Mouse (Mus musculus) embryonic facial prominence, embryonic 11.5 days (tissue): Measurements from ENCODE around the gene Spty2d1. TPM values are rescaled to one million over a fixed set of nuclear protein-coding genes. Genes with fewer than 3 reads are reported as not detected.

ENCODE experiments used
- ATAC-seq: fragments of 200-750 bp; cut with Nextera tagmentation; replicated peaks from 2 replicates; pipeline ENCODE4 v1.8.0; 2017; ENCODE audit warnings: low read depth; ENCODE audit not compliant: insufficient number of reproducible peaks, low FRiP score, low TSS enrichment
- DNase-seq: peaks from one replicate; pipeline ENCODE4 v3.0.0-alpha.2; 2015; ENCODE audit warnings: low spot score
- H3K27ac ChIP-seq: fragments of 300-500 bp; sonication (generic); replicated peaks from 2 replicates; pipeline ENCODE4 v1.5.1; 2014; ENCODE audit warnings: mild to moderate bottlenecking, low read depth, low read length, control low read depth
- H3K27me3 ChIP-seq: fragments of 300-500 bp; sonication (generic); 2 replicates; pipeline ENCODE4 v1.6.1; 2014; ENCODE audit warnings: mild to moderate bottlenecking, low read length, moderate library complexity, mixed read lengths; ENCODE audit not compliant: control insufficient read depth, insufficient read depth
- H3K36me3 ChIP-seq: fragments of 300-500 bp; sonication (generic); replicated peaks from 2 replicates; pipeline ENCODE4 v1.6.1; 2014; ENCODE audit warnings: low read depth, mild to moderate bottlenecking, low read length, moderate library complexity, mixed read lengths; ENCODE audit not compliant: control insufficient read depth, insufficient read depth
- H3K4me1 ChIP-seq: fragments of 300-500 bp; sonication (generic); 2 replicates; pipeline ENCODE4 v1.6.1; 2014; ENCODE audit warnings: low read length, mixed read lengths; ENCODE audit not compliant: control insufficient read depth, insufficient read depth
- H3K4me2 ChIP-seq: fragments of 300-500 bp; sonication (generic); 2 replicates; pipeline ENCODE4 v1.6.1; 2014; ENCODE audit warnings: low read depth, mild to moderate bottlenecking, control low read depth, low read length, moderate library complexity
- H3K4me3 ChIP-seq: fragments of 300-500 bp; sonication (generic); 2 replicates; pipeline ENCODE4 v1.5.1; 2014; ENCODE audit warnings: low read depth, low read length, control low read depth
- H3K9ac ChIP-seq: fragments of 300-500 bp; sonication (generic); replicated peaks from 2 replicates; pipeline ENCODE4 v1.6.1; 2014; ENCODE audit warnings: mild to moderate bottlenecking, control low read depth, low read length
- H3K9me3 ChIP-seq: fragments of 300-500 bp; sonication (generic); replicated peaks from 2 replicates; pipeline ENCODE4 v1.6.1; 2016; ENCODE audit warnings: mild to moderate bottlenecking, low read length, inconsistent platforms, mixed read lengths; ENCODE audit not compliant: control insufficient read depth
- WGBS: fragments of 180-500 bp; shearing (Covaris S2); extraction: QIAGEN DNeasy Blood & Tissue Kit; methylation state at CpG from one replicate; pipeline ENCODE4 v1.1.7; 2014; 5-methylcytosine and 5-hydroxymethylcytosine counted together
- polyA plus RNA-seq: library from polyadenylated mRNA; unstranded; fragments of >200 nt; fragmentation: Nextera tagmentation; extraction: Ambion mirVana; gene quantifications from 2 replicates; pipeline ENCODE4 v1.2.1, GENCODE M21; 2014

Gene Spty2d1
- polyA plus RNA-seq, 1 experiment from 2014 or later: 14.5 TPM

DNA sequence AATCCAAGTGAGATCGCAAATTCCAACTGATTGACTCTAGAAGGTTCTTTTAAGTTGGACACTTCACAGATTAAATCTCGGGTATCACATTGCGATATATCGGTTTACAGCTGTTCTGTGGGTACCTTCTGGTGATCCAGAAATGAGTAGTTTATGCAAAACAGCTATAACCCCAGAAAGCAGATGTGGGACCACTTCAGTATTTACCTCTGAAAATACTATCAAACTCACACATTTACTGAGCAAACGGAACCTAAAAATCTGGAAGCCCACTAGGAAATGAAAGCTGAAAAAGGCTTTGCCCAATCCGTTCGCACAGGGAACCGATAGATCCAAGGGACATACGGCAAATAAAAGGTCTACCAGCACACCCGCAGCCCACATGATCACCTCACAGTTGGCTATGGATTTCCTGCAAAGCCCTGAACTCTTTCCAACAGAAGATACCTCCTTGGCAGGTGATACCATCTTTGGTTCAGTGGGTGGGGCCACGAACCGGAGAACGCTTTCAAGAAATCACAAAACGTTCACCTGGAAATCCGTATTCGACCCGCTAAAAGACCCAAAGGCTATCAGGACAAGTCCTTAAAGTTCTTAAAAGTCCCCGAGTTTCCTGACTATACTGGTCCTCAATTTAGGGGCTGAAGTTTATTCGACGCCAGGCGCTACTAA lies 966 bp downstream of the Spty2d1 start:
- H3K4me2 ChIP-seq: peak overlapping the region; percentile 79
- peak overlapping the region; percentile 72 for H3K9ac ChIP-seq
- no peak for ATAC-seq
- H3K36me3 ChIP-seq: no peaks in the 10 kb centered on the region
- no peaks in the 10 kb centered on the region for H3K4me1 ChIP-seq
- DNase-seq: no peak
- WGBS: 19% methylated on average over 21 of the region's 21 CpGs
- no peaks in the 10 kb centered on the region for H3K27me3 ChIP-seq
- 0 out of 2 replicates have a peak overlapping the region, but pooled peaks have one; percentile 35 for H3K27ac ChIP-seq
- H3K4me3 ChIP-seq: peak overlapping the region; percentile 78
- no peaks in the 10 kb centered on the region for H3K9me3 ChIP-seq

DNA sequence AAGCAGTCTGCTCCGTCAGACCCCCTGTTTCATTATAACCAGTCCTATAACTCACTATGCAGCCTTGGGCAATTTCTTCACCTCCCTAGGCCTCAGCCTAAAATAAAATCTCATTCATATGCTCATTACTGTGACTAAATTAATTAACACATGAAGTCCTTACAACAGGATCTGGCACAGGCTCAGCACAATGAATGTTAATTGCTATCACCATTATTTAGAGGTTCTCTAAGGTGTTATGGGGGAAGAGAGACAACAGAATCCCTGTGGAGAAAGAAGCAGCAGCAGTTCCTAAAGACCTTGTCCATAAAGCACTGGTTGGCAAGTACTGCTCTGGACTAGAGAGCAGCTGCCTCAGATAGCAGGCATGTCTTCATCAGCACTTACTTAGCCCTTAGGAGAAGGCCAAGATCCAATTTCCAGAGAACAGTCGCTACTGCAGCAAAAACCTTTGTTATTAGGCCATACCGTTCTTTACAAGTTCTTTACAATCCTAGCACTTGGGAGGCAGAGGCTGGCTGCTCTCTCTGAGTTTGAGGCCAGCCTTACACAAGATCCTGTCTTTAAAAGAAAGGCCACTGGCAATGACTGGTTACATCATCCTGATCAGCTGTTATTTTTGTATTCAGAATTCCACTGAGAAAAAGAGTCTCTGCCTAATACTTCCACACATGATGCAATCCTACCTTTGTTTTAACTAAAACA lies 4.6 kb downstream of the Spty2d1 start:
- no peak for ATAC-seq
- 37% methylated on average over 3 of the region's 3 CpGs for WGBS

GRCm38 (mm10) chr7:47001900-47002275 lies 6.3 kb downstream of the Spty2d1 start:
- H3K4me1 ChIP-seq: no peaks in the 10 kb centered on the region
- no peaks in the 10 kb centered on the region for H3K9me3 ChIP-seq
- 55% methylated on average over 4 of the region's 4 CpGs for WGBS
- H3K4me3 ChIP-seq: no peak overlapping the region
- DNase-seq (no peak), ATAC-seq (no peak)
- no peak overlapping the region for H3K4me2 ChIP-seq
- H3K36me3 ChIP-seq: no peaks in the 10 kb centered on the region; the same call in 1 of the 2 replicates
- no peaks in the 10 kb centered on the region for H3K27me3 ChIP-seq
- H3K9ac ChIP-seq: no peak overlapping the region
- no peak overlapping the region for H3K27ac ChIP-seq

More for the DNA sequence above, 4.6 kb downstream of the Spty2d1 start:
- no peak overlapping the region for H3K4me2 ChIP-seq
- no peak overlapping the region for H3K4me3 ChIP-seq
- no peak overlapping the region for H3K27ac ChIP-seq
- no peaks in the 10 kb centered on the region for H3K4me1 ChIP-seq
- H3K27me3 ChIP-seq: no peaks in the 10 kb centered on the region
- no peaks in the 10 kb centered on the region for H3K9me3 ChIP-seq
- no peak for DNase-seq
- no peaks in the 10 kb centered on the region for H3K36me3 ChIP-seq
- no peak overlapping the region for H3K9ac ChIP-seq

- H3K4me1 ChIP-seq: no peaks in the 10 kb centered on the region
- no peaks in the 10 kb centered on the region for H3K27me3 ChIP-seq
- no peak overlapping the region for H3K4me3 ChIP-seq
- no peak overlapping the region for H3K4me2 ChIP-seq
- H3K9ac ChIP-seq: no peak overlapping the region
- 79% methylated on average over 5 of the region's 5 CpGs for WGBS
- H3K36me3 ChIP-seq: no peaks in the 10 kb centered on the region; the same call in 1 of the 2 replicates
- ATAC-seq: no peak
- H3K9me3 ChIP-seq: no peaks in the 10 kb centered on the region
- no peak for DNase-seq
- no peak overlapping the region for H3K27ac ChIP-seq
These were observed 6.9 kb downstream of the Spty2d1 start for GRCm38 (mm10) chr7:47001125-47001899.

GRCm38 (mm10) chr7:47000644-47000983 lies 7.6 kb downstream of the Spty2d1 start:
- Histone ChIP-seq H3K4me1 (no peaks in the 10 kb centered on the region), H3K36me3 (no peaks in the 10 kb centered on the region; the same call in 1 of the 2 replicates), H3K27me3 (no peaks in the 10 kb centered on the region), H3K9me3 (no peaks in the 10 kb centered on the region), H3K4me2 (no peak overlapping the region), H3K9ac (no peak overlapping the region), H3K27ac (no peak overlapping the region), H3K4me3 (no peak overlapping the region)
- peak; percentile 78 for ATAC-seq
- DNase-seq: peak; percentile 37
- WGBS: 63% methylated on average over 3 of the region's 3 CpGs

DNA sequence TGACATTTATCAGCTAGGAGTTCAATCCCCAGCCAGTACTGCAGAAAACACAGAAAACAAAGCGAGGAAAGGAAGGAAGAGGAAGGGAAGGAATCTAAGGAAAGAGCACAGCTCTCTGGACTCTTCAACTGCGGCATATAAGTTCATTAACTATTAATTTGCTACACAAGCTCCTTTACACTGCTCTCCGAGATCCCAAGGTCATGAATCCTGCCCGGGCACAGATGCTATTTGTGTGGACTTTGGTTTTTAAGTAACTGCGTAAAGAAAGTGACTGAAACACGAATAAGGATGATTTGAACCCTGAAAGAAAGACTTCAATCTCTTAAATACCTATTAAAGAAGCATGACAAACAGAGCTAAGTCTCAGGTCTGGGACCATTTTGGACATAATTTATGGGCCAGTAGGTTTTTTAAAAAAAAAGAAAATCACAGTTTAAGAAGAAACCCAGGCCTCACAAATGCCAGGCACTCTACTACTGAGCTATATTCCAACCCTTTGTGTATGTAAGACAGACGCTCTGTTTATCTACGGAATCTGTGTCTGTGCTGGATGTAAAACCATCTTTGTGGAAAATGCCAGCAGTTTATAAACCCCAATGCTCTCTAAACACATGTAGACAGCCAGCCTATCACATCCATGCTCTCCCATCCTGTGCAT lies 8.1 kb downstream of the Spty2d1 start:
- no peak overlapping the region for H3K9ac ChIP-seq
- ATAC-seq: no peak
- no peak for DNase-seq
- H3K4me2 ChIP-seq: no peak overlapping the region
- H3K9me3 ChIP-seq: no peaks in the 10 kb centered on the region
- H3K4me1 ChIP-seq: no peaks in the 10 kb centered on the region
- H3K36me3 ChIP-seq: no peaks in the 10 kb centered on the region; the same call in none of the 2 replicates
- H3K27ac ChIP-seq: no peak overlapping the region
- 90% methylated on average over 8 of the region's 8 CpGs for WGBS
- H3K27me3 ChIP-seq: no peaks in the 10 kb centered on the region
- H3K4me3 ChIP-seq: no peak overlapping the region

DNA sequence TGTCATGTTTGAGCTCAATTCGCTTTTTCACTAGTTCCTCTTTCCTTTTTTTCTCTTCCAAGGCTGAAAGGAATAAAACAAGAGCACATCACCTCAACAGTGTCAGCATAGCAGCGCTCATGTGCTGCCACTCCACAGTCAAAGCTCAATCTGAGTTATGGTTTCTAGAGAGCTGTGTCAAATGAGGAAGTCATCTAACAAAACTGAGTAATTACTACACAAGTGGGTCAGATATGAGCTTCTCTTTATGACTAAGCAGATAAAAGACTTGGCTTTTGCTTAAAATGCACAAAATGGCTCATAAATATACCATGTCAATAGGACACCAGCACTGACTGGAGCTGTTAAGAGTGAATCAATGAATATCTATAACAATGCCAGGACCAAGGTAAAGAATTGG lies 9.3 kb downstream of the Spty2d1 start:
- Histone ChIP-seq H3K27me3 (no peaks in the 10 kb centered on the region), H3K4me1 (no peaks in the 10 kb centered on the region), H3K36me3 (no peaks in the 10 kb centered on the region; the same call in none of the 2 replicates), H3K27ac (no peak overlapping the region), H3K9me3 (no peaks in the 10 kb centered on the region), H3K4me3 (no peak overlapping the region), H3K9ac (no peak overlapping the region), H3K4me2 (no peak overlapping the region)
- no peak for DNase-seq
- WGBS: 91% methylated on average over 2 of the region's 2 CpGs
- no peak for ATAC-seq
